Mouse (Mus musculus) gastrocnemius, postnatal 36 days (tissue): ENCODE data around the gene Iqcc. TPM values are rescaled to one million over a fixed set of nuclear protein-coding genes. Genes with fewer than 3 reads are reported as not detected.

Experiments used
- DNase-seq, 2 experiments: peaks; one replicate each; pipeline ENCODE4 v3.0.0; 2022
- intact Hi-C: fragments of 180-260 bp; cut with DNase I; formaldehyde crosslinking; loops from one replicate; pipeline ENCODE4 v1.15.1; 2025
- total RNA-seq, 2 experiments: library from RNA; stranded (reverse); gene quantifications; 2 replicates each; pipeline ENCODE4 v1.2.3; 2021

Gene Iqcc
- total RNA-seq, 2 experiments from 2014 or later = 6.5 to 9.8 TPM

DNA sequence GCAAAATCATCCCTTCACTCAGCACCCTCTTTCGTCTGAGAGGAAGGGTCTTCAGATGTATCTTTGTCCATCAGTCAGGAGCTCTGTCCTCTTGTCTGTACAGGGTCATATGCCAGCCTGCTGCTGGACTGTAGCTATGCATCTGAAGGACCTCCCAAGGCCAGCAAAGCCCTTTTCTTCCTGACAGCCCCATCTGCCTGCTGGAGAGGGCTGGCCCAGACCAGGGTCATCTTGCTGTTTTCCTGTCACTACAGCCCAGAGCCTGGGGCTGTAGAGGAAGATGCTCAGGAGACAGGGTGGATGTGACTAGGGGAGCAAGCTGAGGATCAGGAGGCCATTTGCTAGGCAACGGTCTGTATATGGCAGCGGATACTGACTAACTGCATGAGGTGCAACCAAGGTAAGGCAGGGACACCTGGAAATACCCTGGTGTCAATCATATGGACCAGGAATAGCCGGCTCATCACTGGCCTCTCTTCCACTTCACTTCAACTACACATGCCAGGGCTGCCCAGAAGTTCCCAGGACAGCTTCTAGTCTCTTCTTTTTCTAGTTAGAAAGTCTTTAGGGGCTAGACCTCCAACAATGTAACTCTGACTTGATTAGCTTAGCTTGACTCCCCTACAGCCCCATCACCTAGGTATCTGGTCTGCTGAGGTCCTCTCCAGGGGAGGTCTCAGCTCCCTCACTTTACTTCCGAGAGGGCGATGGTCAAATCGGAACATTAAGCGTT is 4.1 kb upstream of the Iqcc start:
- no peak for DNase-seq
- intact Hi-C loops = no loop called here

DNA sequence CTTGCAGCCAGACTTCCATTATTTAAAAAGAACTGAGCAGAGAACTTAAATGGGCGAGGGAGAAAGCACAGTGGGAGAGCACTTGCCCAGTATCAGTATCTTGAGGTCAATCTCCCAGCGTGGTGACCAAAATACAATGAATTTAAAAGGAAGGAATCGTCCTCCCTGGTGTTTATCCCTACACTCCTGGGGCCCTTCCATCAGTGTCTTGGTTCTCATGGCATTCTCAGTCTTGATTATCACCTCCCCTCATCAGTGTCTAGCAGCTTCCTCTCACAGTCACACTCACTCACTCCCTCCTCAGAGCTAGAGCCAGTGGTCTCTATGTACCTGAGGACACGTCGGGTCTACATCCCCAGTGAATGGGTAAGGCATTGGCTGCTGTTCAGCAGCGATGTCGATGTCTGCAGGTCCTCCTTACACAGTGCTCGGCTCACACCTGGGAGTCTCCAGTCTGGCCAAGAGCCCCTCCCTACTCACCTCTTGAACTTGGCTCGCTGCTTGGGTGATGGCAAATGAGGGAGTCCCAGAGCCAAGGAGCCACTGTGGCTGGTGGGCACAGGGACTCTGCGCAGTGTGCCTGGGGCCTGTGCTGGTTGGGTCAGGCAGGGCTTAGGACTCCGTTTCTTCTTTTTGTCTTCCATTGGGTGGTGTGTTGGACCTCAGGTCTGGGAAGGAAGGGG is 3.4 kb upstream of the Iqcc start:
- intact Hi-C loops = no loop called here
- DNase-seq = no peak

DNA sequence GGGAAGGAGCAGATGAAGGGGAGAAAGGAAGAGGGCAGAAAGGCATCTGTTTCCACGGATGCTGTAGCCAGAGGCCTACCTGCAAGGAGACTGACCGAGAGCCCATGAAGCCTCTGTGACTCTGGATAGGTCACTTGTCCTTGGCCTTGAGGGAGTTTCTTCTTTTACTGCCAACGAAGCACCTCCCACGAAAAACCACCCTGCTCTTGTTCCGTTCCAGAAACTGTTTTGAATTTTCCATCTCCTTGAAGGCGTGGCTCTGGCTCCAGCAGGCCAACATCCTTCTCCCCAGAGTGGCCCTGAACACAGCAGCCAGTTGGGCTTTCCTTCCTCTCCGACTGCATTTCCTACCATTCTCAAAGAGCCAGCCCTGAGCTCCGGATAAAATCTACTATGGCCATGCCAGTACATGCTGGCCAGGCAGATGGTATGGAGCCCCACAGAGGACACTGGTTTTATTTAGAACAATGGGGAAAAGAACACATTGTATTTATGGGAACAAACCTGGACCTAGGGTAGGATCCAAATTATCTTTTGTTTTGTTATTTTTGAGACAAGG is 2.5 kb upstream of the Iqcc start:
- intact Hi-C loops = no loop called here
- DNase-seq = peak in 1 of 2 experiments; percentile 38

GRCm38 (mm10) chr4:129620419-129621282 is 1.8 kb upstream of the Iqcc start:
- DNase-seq = no peak
- intact Hi-C loops = no loop called here

DNA sequence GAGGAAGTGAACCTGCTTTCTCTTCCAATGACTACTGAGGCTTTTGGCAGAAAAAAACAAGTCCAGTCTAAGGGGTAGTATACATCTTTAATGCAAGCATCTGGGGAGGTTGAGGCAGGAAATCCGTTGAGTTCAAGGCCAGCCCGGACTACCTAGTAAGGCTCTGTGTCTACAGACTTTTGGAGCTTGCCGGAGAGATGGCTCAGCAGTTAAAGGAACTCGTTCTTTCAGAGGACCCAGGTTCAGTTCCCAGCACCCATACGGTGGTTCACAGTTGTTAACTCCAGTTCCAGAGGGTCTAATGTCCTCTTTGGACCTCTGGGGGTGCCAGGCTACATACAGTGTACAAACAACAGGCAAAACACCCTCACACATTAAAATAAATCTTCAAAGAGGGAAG is 868 bp downstream of the Iqcc start:
- intact Hi-C loops = no loop called here
- DNase-seq = no peak

GRCm38 (mm10) chr4:129617121-129617641 is 1.7 kb downstream of the Iqcc start:
- no peak for DNase-seq
- intact Hi-C loops = no loop called here

DNA sequence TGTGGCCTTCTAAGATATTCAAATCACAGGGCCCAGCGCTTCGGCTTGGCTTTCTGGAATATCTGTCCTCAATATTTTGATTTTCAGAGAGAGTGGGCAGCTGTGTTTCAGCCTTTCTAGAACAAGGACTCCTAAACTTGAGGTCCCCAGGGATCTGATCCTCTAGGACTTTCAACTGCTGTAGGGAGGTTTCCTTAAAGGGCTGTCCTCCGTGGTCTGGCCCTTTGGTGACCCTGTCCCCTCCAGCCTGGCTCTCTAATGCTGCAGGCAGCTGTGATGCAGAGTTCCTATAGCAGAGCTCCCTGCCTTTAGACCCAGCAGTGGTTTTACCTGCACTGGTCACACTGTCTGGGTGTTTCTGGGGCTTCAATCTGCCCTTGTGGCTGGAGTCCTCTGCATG is 2.3 kb downstream of the Iqcc start:
- no peak for DNase-seq
- intact Hi-C loops = no loop called here

DNA sequence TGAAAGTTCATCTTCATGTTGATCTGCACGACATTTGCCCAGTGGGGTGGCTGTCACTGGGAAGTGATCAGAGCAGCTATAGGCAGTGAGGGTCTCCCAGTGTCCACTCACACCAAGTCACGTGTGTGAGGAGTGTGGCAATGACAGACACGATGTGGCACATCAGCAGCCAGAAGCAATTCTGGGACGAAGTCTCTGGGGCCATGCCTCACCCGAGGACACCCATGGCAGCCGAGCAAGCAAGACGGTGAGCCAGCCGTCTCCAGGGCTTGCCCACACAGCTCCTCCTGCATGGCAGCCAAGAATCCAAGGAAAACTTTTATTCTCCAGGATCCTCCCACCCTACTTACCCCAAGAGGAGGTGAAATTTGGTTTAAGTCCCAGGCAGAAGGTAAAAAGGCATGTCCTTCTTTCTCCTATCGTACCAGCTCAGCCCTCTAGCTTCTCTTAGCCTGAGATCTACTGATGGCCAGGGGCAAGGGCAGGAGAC is 3.1 kb downstream of the Iqcc start:
- DNase-seq = no peak
- intact Hi-C loops = no loop called here

DNA sequence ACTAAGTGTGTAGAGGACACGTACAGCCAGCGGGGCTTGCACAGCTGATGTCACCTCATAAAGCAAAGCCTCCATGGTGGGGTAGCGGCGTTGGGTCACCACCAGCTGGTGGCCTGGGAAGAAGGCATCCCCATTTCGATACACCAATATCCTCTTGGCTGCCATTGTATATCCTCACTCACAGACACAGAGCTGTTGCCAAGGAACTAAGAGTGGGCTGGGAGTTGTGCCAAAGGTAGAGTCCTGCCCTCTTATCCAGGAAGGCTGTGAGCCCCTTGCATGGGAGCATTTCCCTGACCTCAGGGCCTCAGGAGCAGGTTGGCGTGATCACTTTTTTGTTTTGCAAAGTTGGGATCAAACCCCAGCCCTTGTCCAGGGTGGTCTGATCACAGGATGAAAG is 4.8 kb downstream of the Iqcc start, which contains the start of gene Dcdc2b:
TSS of gene Dcdc2b (minus strand) at position 165 of the 400 bp plus-strand sequence.
- no peak for DNase-seq
- intact Hi-C loops = no loop called here

DNA sequence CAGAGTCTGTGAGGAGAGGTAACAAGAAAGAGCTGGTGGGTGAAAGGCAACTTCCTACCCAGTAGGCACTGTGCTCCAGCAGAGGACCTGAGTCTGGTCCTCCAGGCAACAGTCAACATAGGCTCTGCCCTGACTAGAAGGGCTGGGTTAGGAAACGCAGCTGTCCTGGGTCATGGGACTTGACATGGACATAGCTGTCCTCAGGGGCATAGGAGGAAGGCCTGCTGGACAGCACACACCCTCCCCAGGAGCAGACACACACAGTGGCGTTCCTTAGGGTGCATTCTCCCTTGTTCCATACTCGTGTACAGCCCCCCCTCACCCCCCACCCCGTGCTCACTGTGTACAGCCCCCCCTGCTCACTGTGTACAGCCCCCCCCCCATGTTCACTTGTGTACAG is 8.4 kb downstream of the Iqcc start:
- intact Hi-C loops = no loop called here
- no peak for DNase-seq

DNA sequence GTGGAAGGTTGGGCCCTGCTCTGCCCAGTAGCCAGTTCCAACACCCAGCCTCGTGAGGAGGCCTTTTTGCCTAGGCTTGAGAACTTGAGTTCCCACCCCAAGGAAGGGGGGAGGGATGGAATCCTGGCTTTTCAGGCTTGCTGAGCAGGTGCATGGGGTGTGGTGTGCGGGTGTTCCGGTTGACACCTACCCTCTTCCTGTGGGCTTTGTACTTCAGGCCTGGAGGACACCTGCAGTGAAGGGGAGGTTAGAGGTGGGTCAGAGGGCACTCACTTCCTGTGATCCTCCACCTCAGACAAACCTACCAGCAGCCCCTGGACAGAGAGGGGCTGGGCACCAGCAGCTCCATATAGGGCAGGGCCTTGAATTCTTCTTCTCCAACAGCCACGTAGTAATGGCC is 8.9 kb downstream of the Iqcc start:
- DNase-seq = no peak
- intact Hi-C loops = no loop called here

DNA sequence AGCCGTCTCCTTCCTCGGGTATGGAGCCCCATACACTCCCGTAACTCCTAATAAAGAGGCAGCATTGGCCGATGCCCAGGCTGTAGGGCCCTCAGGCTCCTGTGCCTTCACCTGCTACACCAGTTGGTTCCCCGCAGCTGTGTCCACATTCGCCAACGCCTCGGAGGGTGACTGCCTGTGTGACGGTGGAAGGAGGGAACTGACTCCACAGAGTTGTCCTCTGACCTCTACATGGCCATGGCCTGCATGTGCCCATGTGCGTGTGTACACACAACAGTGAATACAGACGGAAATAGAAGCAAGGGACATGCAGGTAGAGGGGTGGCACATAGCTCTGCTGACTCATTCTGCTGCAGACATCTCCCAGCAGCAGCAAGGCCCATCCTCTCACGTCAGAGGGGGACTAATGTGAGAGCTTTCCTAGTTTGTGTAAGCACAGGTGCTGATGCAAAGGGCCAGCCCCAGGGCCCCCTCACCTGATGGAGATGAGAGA is 9.7 kb downstream of the Iqcc start:
- no peak for DNase-seq
- intact Hi-C loops = loop anchor here (2.0 kb wide), 1 partner anchor 24 kb away; no protein-coding TSS in a partner anchor

GRCm38 (mm10) chr4:129608426-129609025 is 10.4 kb downstream of the Iqcc start:
- peak in 1 of 2 experiments; percentile 76 for DNase-seq
- intact Hi-C loops = loop anchor here (2.0 kb wide), 1 partner anchor 24 kb away; no protein-coding TSS in a partner anchor

DNA sequence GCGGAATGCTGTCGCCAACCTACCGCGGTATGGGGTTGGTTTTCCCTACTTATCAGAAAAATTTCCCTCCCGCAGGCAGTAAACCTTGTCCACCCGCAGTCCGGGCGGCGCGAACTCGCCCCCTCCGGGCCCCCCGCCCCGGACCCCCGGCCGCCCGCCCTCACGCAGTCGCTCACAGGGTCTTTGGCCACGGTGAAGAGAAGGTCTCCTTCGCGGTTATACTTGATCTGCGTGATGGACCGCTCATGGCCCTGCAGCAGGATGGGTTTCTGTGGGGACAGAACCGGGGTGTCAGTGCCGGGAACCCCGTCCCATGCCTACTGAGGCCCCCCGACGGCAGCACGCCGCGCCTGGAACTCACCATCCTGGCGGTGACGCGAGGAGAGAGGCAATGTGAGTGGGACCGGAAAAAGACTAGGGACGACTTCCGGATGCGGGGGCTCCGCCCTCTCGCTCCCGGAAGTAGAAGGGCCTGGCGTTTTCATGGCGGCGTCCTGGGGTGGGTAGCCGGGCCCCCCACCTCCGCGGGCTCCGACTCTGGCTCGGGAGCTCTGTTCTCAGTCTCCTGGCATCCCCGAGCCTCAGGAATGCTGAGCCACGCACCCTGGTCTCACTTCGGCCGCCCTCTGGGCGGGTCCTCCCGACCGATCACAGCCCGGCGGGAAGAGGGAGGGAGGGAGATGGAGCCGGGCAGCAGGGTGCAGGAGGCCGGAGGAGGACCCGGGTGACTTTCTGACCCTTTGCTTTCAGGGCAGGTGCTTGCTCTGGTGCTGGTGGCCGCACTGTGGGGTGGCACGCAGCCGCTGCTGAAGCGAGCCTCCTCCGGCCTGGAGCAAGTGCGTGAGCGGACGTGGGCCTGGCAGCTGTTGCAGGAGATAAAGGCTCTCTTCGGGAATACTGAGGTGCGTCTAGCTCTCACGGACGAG is 18.4 kb downstream of the Iqcc start, which contains the start of the genes Eif3i and Tmem234:
TSS of gene Eif3i (minus strand) at position 416 of the 926 bp plus-strand sequence.
TSS of gene Tmem234 (plus strand) at position 436 of the 926 bp plus-strand sequence.
- DNase-seq = peak; percentile 69 to 75
- intact Hi-C loops = loop anchor here (5.0 kb wide), 1 partner anchor 58 kb away; the partner anchor contains the start of gene Hdac1

GRCm38 (mm10) chr4:129588865-129589264 is 30.0 kb downstream of the Iqcc start:
- no peak for DNase-seq
- intact Hi-C loops = no loop called here

DNA sequence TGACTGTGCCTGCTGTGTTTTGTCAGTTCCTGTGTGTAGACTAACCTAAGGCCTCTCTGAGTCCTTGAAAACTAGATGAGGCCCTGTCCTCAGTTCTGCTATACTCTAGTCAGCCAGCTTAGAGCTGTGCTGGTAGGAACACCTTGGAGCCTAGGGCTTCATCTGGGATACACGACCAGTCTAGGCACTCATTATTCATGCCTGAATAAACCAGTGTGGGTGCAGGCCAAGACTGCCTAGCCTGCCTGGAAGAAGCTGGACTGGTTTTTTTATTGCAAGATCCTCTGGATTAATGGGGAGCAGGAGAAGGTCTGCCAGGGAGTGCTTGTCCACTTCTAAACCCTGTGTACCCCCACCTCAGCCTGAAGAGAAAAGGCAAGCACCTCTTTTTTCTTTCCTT is 32.0 kb downstream of the Iqcc start:
- DNase-seq = no peak
- intact Hi-C loops = no loop called here

- intact Hi-C loops = loop anchor here (2.0 kb wide), 1 partner anchor 23 kb away; no protein-coding TSS in a partner anchor
- DNase-seq = no peak
Observed at GRCm38 (mm10) chr4:129585773-129586172, 33.1 kb downstream of the Iqcc start.
